Mouse (Mus musculus): ENCODE data around the gene Rad21l.
A peak's percentile ranks its signal among the peaks of the same experiment; 100 is the strongest.

The Rad21l gene

GRCm38 (mm10) chr2:151629310-151629709 is 39.0 kb downstream of the Rad21l start:
- peak in 1 of 2 experiments; percentile 32 for DNase-seq (ENCODE audit: low spot score in 2 of 2)

DNA sequence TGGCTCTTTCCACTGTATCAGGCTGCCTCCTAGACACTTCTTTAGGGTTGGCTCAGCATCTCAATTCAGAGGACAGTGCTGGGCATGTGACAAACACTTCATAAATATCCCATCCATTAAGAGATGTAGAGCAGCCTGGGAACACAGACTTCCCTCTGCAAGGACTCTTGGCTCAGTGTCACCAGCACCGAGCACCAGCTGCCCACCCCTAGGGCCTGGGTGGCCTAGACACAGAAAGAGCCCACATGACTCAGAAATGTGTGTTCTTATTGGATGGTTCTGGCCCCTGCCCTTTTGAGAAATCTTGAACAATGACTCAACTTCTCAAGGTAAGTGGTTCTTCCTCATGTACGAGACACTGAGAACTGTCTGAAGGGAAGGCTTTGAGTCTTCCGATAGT is 40.3 kb downstream of the Rad21l start:
- DNase-seq (ENCODE audit: low spot score in 2 of 2) = peak in 1 of 2 experiments; percentile 33

- DNase-seq (ENCODE audit: low spot score in 2 of 2) = peak in 1 of 2 experiments; percentile 18
Measured at GRCm38 (mm10) chr2:151626296-151626695, 42.0 kb downstream of the Rad21l start.

GRCm38 (mm10) chr2:151623776-151624175 is 44.6 kb downstream of the Rad21l start:
- peak in 1 of 2 experiments; percentile 12 for DNase-seq (ENCODE audit: low spot score in 2 of 2)

DNA sequence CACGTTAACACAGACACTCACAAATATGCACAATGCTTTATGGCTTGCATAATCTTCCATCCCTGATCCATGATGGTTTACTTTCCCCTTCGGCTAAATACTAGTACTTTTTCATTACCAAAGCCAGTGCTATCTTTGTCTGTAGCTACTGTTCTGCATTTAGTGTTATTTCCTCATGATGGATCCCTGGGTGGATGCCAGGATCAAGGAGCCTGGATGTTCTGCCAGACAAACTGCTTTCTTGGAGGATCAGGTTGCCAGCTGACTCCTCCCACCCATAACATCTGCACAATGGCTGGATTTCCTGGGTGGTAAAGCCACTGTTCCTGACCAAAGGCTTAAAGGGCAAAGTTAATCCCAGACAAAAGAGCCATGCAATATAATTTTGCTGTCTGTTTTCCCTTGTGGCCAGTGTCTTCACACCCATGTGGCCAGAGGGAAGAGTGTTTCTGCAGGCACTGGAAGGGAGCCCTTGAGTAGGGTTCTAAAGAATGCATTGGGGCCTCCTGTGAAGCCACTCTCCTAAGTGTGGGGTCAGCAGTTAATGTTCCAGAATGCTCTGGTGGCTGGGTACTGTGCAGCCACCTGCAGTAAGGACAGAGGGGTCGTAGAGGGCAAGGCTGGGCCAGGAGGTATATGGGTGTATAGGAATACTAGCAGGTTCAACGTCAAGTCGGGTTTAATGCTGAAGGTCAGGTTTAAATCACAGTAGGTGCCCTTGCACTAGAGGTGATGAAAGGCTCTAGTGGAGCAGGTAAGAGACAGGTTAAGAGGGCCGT is 51.6 kb downstream of the Rad21l start:
- DNase-seq (ENCODE audit: low spot score in 2 of 2) = no peak

DNA sequence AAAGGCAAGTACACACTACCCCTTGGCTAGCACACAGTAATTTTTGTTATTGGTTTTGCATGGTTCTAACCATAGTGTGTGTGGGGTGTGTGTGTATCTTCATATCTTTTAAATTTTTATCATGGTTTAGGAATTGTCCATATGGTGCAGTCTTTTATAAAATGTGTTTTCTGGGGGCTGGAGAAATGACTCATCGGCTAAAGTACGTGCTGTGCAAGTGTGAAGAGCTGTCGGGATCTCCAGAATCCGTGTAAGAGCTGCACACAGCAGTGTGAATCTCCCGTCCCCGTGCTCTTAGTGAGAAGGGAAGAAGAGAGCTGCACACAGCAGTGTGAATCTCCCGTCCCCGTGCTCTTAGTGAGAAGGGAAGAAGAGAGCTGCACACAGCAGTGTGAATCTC is 52.6 kb downstream of the Rad21l start:
- DNase-seq (ENCODE audit: low spot score in 2 of 2) = peak in 1 of 2 experiments; percentile 74

DNA sequence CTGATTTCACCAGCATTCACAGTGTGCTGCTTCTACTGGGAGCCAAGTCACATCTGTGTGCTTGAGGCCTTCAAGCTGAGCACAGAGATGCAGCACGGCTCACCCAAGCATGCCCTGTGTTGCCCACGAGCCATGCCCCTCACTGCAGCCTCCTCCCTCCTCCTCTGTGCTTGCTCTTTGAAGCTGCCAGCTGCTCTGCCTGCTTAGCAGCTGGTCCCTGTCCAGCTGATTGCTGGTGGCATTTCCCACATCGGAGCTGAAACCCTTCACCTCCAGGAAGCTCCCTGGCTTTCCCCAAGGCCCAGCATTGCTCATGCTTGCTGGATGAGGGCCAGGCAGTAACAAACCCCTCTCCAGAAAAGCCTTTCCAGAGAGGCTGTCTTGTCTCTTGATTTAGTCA is 58.4 kb downstream of the Rad21l start:
- DNase-seq (ENCODE audit: low spot score in 2 of 2) = no peak

- no peak for DNase-seq (ENCODE audit: low spot score in 2 of 2)
Measured at GRCm38 (mm10) chr2:151608435-151608834, 59.9 kb downstream of the Rad21l start.

DNA sequence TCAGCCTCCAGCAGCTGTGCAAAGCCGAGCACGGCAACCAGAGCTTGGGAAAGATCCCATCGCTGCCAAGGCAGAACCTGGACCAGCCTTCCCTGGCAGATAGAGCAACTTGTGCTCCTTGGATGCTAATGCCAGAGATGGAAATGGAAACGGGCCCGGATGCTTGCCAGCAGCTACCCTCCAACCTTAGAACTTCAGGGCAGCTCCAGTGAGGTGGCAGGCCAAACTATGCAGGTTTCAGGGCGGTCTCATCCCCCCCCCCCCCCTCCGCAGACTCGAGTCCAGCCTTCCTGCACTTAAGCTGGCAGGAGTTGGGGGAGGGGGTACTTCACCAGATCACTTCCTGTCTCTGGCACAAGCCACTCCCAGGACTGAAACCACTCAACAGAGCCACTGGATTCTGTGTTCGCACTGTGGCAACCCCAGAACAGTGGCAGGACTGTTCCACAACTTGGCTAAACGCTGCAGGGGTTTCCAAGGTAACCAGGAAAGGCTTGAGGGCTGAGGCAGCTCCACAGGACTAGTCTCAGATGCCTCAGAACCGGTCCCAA is 62.8 kb downstream of the Rad21l start:
- DNase-seq (ENCODE audit: low spot score in 2 of 2) = peak; percentile 83 to 89

DNA sequence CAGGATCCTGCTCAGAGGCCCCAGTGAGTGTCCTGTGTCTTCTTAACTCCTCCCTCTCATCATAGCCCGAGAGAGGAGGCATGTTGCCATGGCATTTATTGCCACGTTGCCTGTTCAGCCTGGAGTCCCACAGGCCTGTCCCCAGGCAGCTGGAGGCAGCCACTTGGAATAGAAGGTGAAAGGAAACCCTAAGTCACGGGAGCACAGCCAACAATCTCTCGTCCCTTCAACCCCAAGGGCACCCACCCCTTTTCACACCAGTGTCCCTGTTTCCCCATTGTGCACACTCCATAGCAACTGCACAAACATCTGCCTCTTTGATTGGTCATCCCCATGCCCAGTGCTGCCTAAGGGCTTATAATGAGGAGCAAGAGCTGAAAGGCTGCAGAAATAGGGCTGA is 64.7 kb downstream of the Rad21l start:
- peak; percentile 73 to 78 for DNase-seq (ENCODE audit: low spot score in 2 of 2)

GRCm38 (mm10) chr2:151602106-151602505 is 66.2 kb downstream of the Rad21l start:
- peak in 1 of 2 experiments; percentile 28 for DNase-seq (ENCODE audit: low spot score in 2 of 2)

DNA sequence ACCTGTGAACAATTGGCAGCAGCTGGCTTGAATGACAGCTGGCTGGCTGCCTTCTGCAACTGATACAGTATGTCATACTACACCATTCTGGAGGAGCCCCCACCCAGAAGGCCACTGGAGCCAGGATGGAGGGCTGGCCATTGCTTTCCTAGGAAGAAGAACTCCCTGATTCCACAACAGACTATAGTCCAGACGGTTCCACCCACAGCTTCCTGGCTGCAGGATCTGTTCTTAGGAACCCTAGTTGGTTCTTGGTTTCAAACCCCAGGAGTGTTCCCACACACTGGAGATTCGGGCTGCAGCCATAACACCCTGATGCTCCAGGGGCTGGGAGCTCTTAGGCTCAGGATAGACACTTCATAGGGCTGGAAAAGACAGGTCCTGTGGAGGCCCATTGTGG is 70.3 kb downstream of the Rad21l start:
- no peak for DNase-seq (ENCODE audit: low spot score in 2 of 2)

Data from right cerebral cortex, postnatal 10 days (tissue).